Mouse (Mus musculus): ENCODE data around the gene Kif1a. TPM values are rescaled to one million over a fixed set of nuclear protein-coding genes. Genes with fewer than 3 reads are reported as not detected.

The Kif1a gene
- total RNA-seq, 2 experiments from 2014 or later: 37.9 to 38.1 TPM

DNA sequence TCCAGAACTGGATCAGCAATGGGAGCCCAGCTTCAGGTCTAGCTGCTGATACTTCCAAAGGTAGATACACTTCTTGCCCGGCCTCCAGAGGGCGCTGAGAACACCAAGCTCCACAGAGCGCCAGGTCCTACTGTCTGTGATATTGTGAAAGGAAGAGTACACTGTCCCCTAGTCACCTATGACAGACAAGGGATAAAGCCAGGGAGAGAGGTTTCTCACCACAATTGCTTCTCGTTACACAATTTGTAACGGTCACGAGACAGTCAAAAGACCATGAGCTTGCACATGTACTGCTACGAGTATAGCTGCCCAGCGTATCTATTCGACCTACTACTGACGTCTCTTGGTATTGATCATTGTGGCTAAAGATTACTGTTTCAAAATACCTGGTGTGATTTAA lies 72.4 kb downstream of the Kif1a start:
- DNase-seq (ENCODE audit: low spot score in 2 of 2): no peak

DNA sequence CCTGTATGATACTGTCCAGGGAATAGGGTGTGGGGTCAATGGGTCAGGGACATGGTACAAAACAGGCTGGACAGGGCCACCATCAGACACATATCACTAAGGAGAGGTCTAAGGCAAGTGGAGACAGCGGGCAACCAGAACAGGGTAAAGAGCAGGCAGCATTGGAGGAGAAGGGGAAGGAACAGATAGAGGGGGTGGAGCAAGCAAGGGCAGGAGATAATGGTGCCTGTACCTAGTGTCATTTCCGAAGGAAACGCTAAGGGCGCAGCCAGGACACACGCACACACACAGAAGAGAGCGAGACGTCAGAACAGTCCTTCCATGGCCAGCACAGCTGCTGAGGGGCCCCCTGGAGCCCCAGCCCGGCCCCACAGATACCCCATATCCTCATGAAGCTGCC lies 75.2 kb downstream of the Kif1a start:
- no peak for DNase-seq (ENCODE audit: low spot score in 2 of 2)

- no peak for DNase-seq (ENCODE audit: low spot score in 2 of 2)
These were observed 81.1 kb downstream of the Kif1a start for GRCm38 (mm10) chr1:93020602-93021001.

DNA sequence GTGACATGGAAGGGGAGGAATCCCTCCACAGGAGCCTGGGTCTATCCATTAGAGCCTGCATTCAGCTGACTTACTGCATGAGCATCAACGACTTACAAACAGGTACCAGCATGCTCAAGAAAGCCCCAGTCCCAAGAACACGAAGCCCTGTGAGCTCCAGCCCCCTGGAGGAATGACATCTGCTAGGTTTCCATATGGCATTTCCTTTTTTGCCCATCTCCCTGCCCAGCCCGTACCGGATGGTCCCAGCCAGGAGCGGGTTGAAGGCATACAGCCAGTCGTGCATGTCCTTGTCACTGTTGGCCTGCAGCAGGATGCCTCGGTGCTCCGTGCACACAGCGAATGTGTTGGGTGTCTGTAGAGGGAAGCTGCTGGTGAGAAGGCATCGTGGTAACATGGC lies 83.0 kb downstream of the Kif1a start:
- DNase-seq (ENCODE audit: low spot score in 2 of 2): no peak

GRCm38 (mm10) chr1:93015136-93015535 lies 86.6 kb downstream of the Kif1a start:
- no peak for DNase-seq (ENCODE audit: low spot score in 2 of 2)

- peak; percentile 84 to 87 for DNase-seq (ENCODE audit: low spot score in 2 of 2)
These were observed 87.3 kb downstream of the Kif1a start for GRCm38 (mm10) chr1:93014460-93014859.

DNA sequence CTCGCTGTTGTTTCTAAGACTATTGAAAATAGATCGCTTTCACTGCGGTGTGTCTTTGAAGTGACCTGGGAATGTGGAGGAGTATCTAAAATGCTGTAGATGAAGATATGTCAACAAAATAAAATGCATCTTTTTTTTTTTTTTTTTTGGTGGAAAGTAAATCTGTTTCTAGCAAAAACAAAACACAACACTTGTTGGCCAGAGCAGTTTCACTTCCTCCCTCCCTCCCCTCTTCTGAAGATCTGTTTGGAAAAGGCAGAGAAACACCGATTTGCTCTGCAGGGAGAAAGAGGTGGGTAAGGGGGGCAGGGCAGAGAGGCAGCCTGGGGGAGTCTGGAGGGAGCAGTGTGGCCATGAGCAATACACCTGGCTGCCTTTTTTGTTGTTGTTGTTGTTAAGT lies 88.4 kb downstream of the Kif1a start:
- DNase-seq (ENCODE audit: low spot score in 2 of 2): no peak

DNA sequence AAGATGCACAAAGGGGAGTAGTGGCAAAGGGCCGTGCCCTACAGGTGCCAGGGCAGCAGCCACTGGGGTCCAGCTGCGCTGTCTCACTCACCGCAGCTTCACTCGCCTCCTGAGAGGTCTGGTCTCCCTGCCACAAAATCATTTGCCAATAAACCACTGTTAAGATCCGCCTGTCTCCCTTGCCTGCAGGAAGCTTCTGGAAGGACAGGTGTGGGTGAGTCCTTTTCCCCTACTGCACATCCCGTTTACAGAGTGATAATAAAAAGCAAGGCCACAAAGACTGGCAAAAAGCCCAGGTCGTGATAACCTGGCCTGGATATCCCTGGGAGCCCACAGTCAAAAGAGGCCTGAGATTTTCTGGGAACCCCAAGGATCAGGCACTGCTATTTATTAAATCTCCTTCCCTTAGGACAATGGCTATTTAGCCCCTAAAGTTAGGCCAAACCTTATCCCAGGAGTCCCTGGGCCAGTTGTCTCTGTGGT lies 89.6 kb downstream of the Kif1a start:
- DNase-seq (ENCODE audit: low spot score in 2 of 2): peak in 1 of 2 experiments; percentile 43

DNA sequence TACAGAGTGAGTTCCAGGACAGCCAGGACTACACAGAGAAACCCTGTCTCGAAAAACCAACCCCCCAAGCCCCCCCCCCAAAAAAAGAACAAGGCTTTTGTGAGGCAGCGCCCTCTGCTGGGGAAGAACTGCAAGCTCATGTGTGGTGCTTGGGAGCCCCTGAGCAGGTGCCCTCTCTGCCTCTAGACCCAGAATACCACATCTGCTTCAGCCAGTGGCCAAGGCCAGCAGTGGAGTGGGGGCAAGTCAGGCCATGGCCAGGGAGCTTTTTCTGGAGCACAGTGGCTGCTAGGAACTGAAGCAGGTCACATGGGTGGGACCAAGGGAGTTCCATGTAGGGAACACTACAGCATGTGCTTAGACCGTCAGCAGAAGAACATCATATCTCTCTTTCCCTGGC lies 91.0 kb downstream of the Kif1a start:
- peak in 1 of 2 experiments; percentile 42 for DNase-seq (ENCODE audit: low spot score in 2 of 2)

GRCm38 (mm10) chr1:93009196-93009595 lies 92.6 kb downstream of the Kif1a start:
- DNase-seq (ENCODE audit: low spot score in 2 of 2): peak; percentile 65 to 78

- no peak for DNase-seq (ENCODE audit: low spot score in 2 of 2)
These were observed 95.7 kb downstream of the Kif1a start, which contains the start of gene Aqp12 for GRCm38 (mm10) chr1:93006061-93006460. Aqp12 (plus strand) TSS chr1:93006334.

GRCm38 (mm10) chr1:92992880-92993279 lies 108.9 kb downstream of the Kif1a start:
- DNase-seq (ENCODE audit: low spot score in 2 of 2): no peak

GRCm38 (mm10) chr1:92992214-92992855 lies 109.4 kb downstream of the Kif1a start:
- no peak for DNase-seq (ENCODE audit: low spot score in 2 of 2)

DNA sequence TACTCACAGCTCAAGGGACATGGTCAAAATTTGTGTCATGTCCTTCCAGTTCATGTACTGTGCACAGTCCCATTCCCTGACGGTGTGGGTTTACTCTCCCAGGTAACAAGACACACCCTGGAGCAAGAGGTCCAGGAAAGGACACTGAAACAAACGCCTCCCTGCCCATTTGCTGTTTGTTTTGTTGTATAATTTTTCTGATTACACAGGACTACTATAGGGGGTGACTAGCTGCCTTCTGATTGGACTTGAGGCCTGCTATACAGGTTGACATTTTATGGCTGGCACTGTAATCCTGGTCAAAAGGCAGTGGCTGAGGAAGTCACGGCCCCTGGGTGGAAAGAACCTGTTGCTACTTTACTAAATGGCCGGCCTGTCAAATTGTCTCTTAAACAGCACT lies 111.9 kb downstream of the Kif1a start:
- peak in 1 of 2 experiments; percentile 6 for DNase-seq (ENCODE audit: low spot score in 2 of 2)

GRCm38 (mm10) chr1:92988894-92989293 lies 112.9 kb downstream of the Kif1a start:
- DNase-seq (ENCODE audit: low spot score in 2 of 2): peak in 1 of 2 experiments; percentile 7

DNA sequence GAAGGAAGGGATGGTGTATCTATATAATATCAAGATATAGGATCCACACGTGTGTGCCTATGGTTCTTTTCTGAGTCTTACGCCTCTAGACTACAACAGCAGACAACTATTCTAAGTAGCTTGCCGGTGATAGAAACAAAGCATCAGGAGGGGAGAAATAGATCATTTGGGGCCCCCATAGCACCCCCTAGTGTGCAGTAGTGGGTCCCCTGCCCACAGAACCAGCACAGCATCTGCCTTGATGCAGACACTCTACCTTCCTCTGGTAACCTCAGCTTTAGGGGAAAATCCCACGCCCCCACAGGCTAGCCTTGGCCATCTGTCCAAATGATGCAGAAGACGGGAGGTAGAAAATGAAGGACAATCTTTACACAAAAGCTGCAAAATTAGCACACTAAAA lies 116.8 kb downstream of the Kif1a start:
- peak in 1 of 2 experiments; percentile 13 for DNase-seq (ENCODE audit: low spot score in 2 of 2)

DNA sequence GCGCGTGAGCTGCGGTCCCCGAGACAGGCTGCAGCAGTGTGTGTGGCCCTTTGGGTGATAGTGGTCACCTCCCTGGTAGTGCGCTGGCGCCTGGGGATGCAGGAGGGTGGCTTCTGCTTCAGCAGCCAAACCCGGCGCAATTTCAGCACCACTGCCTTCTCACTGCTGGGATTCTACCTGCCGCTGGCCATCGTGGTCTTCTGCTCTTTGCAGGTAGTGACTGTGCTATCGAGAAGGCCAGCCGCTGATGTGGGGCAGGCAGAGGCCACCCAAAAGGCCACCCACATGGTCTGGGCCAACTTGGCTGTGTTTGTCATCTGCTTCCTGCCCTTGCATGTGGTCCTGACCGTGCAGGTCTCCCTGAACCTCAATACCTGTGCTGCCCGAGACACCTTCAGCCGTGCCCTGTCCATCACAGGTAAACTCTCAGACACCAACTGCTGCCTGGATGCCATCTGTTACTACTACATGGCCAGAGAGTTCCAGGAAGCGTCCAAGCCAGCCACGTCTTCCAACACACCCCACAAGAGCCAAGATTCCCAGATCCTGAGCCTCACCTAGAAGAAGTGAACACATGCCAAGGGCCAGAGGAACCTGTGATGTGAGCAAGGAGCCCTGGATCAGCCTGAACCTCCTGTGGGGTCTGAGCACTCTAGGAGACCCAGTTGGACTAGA lies 118.7 kb downstream of the Kif1a start:
- peak in 1 of 2 experiments; percentile 15 for DNase-seq (ENCODE audit: low spot score in 2 of 2)

- DNase-seq (ENCODE audit: low spot score in 2 of 2): peak in 1 of 2 experiments; percentile 18
These were observed 120.5 kb downstream of the Kif1a start for GRCm38 (mm10) chr1:92981056-92981845.

GRCm38 (mm10) chr1:92979073-92979602 lies 122.6 kb downstream of the Kif1a start:
- peak in 1 of 2 experiments; percentile 18 for DNase-seq (ENCODE audit: low spot score in 2 of 2)

GRCm38 (mm10) chr1:92978645-92979044 lies 123.1 kb downstream of the Kif1a start:
- peak in 1 of 2 experiments; percentile 25 for DNase-seq (ENCODE audit: low spot score in 2 of 2)

GRCm38 (mm10) chr1:92976141-92976566 lies 125.6 kb downstream of the Kif1a start:
- DNase-seq (ENCODE audit: low spot score in 2 of 2): peak in 1 of 2 experiments; percentile 21
